Mouse (Mus musculus): ENCODE results near the gene Dram1. TPM values are rescaled to one million over a fixed set of nuclear protein-coding genes. Genes with fewer than 3 reads are reported as not detected.

Dram1 gene
- total RNA-seq, 2 experiments from 2014 or later: 1.0 to 1.7 TPM

DNA sequence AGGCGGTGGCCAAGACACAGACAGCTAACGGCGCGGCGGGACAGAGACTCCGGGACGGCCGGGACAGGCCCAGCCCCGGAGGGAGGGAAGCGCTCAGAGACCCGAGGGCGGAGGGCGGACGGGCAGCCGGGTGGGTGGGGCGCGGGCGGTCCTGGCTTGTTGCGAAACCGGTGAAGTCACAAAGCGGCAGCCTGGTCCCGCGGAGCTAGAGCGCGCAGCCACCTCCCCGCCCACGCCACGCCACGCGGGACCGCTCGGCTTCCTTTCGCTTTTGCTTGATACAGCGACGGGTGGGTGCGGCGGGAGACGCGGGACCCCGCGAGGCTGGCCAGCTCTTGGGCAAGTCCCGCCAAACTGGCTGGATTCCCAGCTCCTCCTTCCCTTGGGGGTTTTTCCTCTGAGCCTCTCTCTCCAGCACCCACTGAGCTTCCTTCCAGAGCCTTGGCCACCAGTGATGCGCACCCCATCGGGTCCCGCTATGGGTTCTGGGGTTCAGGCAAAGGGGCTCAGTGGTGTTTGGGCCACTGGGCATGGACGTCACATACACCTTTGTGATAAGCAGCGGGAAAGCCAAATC lies 21.8 kb downstream of the Dram1 start:
- H3K4me3 ChIP-seq: peak overlapping the region; percentile 82
- DNase-seq: peak; percentile 87
- no peak for TF ChIP-seq CTCF (IDR thresholded peaks at IDR 0.05)
- peak overlapping the region; percentile 83 for H3K27ac ChIP-seq
- intact Hi-C loops (cut with DNase I): no loop called here

DNA sequence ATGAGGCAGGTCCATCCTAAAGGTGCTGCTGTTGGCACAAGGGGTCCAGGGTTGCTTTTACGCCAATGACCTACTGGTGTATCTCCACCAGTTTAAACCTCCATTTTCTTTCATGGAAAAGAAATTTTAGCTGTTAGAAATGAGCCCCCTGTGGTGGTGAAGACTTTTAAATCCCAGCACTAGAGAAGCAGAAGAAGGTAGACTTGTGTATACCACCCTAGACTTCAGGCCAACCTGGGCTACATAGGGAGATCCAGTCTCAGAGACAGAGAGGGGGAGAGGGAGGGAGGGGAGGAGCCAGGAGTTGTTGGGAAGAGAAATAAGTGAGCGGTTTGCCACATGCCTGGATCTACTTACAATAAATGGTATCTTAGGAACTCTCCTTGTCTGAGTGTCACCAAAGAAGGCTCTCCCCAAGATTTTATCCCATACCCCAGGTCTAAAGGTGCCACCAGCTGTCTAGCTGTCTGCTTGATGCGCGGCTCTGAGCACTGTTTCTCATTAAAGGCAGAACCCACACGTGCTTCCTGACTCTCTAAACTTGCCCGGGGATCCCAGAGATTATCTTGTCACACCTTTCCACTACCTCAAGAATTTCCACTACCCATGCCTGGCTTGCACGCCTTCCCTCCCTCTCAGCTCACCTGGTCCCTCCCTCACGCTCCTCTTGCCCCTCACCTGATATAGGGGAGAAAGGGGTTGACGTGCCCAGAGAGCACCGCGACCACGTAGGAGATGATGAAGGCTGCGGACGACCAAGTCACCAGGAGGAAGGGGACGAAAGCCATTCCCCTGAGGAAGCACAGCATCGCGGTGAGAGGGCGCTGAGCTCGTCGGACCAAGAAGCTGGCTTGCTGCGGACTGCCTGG lies 22.5 kb downstream of the Dram1 start:
- TF ChIP-seq CTCF (IDR thresholded peaks at IDR 0.05): no peak
- intact Hi-C loops (cut with DNase I): no loop called here
- Histone ChIP-seq H3K4me3 (peak overlapping the region; percentile 82), H3K27ac (peak overlapping the region; percentile 83)
- no peak for DNase-seq

DNA sequence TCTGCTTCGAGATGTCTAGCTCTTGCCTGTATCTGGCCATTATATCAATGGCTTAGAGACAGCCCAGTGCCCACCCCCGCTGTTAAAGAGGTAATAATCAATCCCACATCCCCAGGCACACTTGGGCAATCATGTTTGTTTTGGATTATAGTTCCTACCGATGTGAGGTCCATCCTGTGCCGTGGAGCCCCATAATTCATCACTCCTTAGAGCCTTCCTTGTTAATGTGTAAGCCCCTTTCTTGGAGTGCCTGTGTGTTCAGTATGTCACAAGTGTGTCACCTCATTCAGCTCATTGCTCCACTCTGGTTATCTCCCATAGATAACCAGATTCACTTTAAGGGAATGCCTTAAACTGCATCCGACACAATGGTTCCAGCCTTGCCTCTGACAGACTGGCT lies 24.3 kb downstream of the Dram1 start:
- H3K4me3 ChIP-seq: no peak overlapping the region
- TF ChIP-seq CTCF (IDR thresholded peaks at IDR 0.05): no peak
- no peak overlapping the region for H3K27ac ChIP-seq
- intact Hi-C loops (cut with DNase I): no loop called here
- no peak for DNase-seq

DNA sequence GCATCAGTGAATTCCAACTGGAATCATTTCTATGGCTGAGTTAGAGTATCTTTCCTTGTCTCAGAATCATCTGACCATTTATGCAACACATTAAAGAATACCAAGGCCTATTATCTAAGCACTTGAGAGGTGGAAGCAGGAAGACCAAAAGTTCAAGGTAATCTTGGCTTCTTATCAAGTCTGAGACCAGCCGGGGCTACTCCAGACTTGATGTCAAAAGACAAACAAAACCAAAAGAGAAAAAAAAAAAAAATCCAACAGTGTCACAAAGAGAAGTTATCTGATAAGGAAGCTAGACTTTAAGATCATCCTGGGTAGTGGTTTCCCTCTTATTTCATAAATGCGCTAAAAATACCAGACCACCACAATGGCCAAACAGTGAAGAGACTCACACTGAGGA lies 26.3 kb downstream of the Dram1 start:
- DNase-seq: no peak
- Histone ChIP-seq H3K27ac (no peak overlapping the region), H3K4me3 (no peak overlapping the region)
- TF ChIP-seq CTCF (IDR thresholded peaks at IDR 0.05): no peak
- intact Hi-C loops (cut with DNase I): no loop called here

DNA sequence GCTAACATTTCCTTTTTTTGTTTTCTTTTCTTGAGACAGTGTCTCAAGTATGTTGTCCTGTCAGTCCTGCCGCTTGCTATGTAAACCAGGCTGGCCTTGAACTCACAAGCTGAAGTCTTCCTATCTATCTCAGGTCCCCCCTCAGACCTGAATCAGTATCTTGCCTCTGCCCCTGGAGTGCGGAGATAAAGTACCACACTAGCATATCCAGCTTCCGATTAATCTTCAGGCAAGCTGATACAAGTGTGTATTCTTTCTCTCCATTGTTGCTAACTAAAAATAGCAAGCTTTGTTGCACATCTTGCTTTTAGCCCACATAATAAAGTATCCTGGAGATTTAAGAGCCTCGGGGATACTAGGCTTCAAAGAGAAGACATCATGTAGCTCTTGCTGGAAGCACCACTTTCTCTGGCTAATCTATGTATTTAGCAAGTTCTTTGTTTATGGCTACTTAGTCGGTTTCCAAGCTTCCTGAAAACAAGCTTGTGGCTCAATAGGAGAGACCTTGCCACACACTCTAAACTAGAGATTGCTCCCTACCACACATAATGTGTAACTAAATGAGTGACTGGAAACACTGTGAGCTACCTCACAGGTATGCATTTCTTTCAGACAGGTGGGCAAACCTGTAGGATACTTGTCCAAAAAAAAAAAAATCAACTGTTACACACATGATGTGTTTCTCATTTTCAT lies 27.3 kb downstream of the Dram1 start:
- DNase-seq: no peak
- intact Hi-C loops (cut with DNase I): no loop called here
- Histone ChIP-seq H3K4me3 (no peak overlapping the region), H3K27ac (no peak overlapping the region)
- TF ChIP-seq CTCF (IDR thresholded peaks at IDR 0.05): no peak

DNA sequence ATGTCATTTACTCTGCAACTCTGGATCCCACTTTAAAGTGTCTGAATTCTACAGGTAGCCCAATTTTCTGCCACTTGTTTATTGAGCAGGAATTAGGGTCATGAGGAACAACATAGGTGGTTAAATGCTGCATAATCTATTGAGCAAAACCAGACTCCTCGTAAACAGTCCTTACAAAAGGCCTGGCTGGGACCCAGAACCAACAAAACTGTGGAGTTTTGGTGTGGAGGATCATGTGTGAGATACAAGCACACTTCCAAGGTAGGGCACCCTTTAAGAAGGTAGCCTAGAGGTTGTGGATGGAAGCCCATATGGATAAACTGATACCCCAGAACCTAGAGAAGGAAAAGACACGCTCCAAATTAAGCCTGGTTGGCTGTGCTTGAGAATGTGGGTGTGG lies 28.2 kb downstream of the Dram1 start:
- intact Hi-C loops (cut with DNase I): no loop called here
- no peak overlapping the region for H3K27ac ChIP-seq
- no peak for TF ChIP-seq CTCF (IDR thresholded peaks at IDR 0.05)
- no peak overlapping the region for H3K4me3 ChIP-seq
- DNase-seq: no peak

DNA sequence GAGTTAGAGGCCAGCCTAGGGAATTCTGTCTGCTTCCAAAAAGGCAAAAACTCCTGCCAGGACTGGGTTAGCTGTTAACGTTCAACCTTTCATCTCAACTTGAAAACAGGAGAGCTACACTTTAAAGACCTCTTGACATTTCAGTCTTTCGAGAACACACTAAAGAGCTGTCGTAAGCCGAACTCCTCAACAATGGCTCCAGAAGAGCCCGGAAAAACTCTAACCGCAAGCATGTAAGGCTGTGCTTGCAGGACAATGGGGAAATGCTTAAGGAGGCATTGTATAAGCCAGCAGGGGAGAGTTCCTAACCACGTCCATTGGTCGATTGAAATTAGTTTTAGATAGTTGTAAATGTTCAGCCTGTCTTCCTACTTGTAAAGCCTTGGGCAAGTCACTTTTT lies 29.1 kb downstream of the Dram1 start:
- TF ChIP-seq CTCF (IDR thresholded peaks at IDR 0.05): no peak
- no peak for DNase-seq

DNA sequence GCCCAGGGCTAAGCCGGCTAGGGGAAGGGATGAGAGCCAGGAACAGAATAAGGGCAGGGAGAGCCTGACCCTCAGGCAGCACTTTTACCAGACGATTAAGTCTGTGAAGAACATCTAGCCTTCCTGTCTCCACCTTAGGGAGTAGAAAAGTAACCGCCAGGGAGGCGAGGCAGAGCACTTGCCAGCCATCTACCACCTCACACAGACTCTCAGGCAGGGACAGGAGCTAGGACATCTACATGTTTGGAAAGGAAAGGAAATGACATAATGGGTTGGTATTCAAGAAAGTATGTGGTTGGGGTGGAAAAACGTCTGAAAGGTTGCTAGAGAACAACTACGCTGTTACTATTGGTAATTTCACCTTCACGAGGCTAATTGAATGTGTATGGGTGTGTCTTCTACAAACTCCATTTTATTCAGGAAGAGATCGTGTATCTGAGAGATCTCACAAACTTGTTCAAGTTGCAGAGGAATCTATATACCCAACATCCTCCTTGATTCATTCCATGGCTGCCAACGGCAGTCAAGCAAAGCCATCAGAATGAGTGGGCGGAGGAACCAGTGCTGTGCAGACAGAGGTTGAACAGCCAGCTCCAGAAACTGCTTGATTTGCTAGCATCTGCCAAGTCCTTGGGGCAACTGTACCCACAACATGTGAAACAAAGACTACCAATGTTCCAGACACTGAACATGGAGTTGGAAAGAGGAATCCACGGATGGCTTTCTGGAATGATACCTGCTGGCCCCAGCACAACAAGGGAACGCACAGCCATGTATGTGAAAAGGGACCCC lies 32.2 kb downstream of the Dram1 start:
- Histone ChIP-seq H3K27ac (peak overlapping the region; percentile 21; the same call in 1 of the 2 replicates), H3K4me3 (peak overlapping the region; percentile 26)
- intact Hi-C loops (cut with DNase I): no loop called here
- DNase-seq: no peak
- no peak for TF ChIP-seq CTCF (IDR thresholded peaks at IDR 0.05)

More for the DNA sequence above, 29.1 kb downstream of the Dram1 start:
- intact Hi-C loops (cut with DNase I): no loop called here
- no peak overlapping the region for H3K4me3 ChIP-seq
- H3K27ac ChIP-seq: no peak overlapping the region

DNA sequence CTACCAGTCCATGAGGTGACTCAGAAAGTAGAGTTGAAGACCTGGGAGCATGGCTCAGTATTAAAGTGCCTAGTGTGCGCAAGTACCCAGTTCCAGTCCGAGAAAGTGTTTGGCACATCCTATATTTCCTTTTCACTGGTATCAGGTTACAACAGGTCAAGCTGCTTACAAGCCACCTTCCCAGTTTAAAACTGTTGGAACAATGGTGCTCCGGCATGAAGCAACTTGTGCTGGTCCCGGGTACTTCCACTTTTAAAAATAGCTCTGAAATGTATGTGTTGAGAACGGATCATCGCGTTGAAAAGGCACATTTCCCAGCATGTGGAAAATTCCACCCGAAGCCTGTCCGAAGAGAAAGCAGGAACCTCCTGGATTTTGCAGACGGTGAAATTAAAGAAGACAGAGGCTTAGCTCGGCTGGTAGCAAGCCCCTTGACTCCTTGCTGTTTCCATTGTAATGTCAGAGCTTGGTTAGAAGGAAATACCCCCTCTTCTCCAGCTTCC lies 32.9 kb downstream of the Dram1 start:
- DNase-seq: no peak
- no peak for TF ChIP-seq CTCF (IDR thresholded peaks at IDR 0.05)
- H3K27ac ChIP-seq: peak overlapping the region; percentile 21; the same call in 1 of the 2 replicates
- H3K4me3 ChIP-seq: peak overlapping the region; percentile 26
- intact Hi-C loops (cut with DNase I): no loop called here

DNA sequence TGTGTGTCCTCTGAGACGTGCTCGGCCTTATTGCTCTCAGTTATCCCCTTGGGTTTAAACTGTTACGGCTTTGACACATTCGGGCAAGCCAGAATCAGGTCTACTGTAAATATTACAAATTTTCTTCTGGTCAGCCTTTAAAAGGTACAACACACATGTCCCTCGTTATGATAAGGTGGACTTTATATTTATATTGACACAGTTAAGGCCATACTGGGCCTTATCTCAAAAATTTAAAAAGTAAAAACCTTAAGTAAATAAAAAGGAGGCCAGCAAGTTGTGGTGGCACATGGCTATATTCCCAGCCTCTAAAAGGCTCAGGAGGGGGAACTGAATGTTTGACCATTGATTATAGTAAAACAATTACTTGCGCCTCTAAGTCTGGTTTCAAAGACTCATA lies 37.5 kb downstream of the Dram1 start:
- H3K27ac ChIP-seq: no peak overlapping the region
- no peak overlapping the region for H3K4me3 ChIP-seq
- TF ChIP-seq CTCF (IDR thresholded peaks at IDR 0.05): no peak
- intact Hi-C loops (cut with DNase I): no loop called here
- no peak for DNase-seq

DNA sequence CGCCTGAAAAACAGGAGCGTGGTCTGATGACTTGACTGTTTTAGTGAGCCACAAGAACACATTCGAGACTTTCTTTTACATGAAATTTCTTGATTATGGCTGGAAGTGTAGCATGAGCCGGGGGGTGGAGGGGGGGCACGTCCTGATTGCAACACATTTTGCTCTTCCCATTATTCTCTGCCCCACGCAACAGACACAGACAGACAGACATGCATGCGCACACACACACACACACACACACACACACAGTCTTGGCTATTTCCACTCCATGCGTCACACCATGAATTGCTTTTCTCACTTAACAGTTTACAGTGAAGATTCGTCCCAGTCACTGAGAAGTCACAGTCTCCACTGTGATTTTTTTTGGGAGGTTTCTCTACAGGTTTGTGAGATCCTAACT lies 38.2 kb downstream of the Dram1 start:
- no peak overlapping the region for H3K27ac ChIP-seq
- intact Hi-C loops (cut with DNase I): no loop called here
- no peak for TF ChIP-seq CTCF (IDR thresholded peaks at IDR 0.05)
- DNase-seq: no peak
- no peak overlapping the region for H3K4me3 ChIP-seq

DNA sequence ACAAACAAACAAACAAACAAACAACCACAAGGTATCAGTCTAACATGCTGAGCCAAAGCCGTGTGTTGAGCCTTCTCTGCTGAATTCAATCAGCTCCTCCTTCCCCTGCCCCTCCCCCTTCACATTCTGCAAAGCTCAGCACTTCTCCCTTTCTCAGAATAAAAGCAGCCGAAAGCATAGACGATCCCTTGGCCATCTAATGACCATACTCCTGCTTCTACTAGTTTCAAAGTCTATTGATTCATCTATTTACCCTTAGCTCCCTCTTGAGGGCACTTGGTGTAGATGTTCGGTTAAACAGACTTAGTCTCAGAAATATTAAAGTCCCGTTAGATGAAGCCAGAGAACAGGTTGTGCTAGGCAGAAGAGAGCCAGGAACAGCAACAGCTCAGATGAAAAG lies 48.2 kb downstream of the Dram1 start:
- no peak for DNase-seq
- intact Hi-C loops (cut with DNase I): no loop called here
- no peak overlapping the region for H3K27ac ChIP-seq
- no peak overlapping the region for H3K4me3 ChIP-seq
- peak; percentile 44 for TF ChIP-seq CTCF (IDR thresholded peaks at IDR 0.05)

All from gastrocnemius, adult 2 months (tissue).